Mouse (Mus musculus) hindbrain, embryonic 15.5 days (tissue): Measurements from ENCODE around the gene Prss22. TPM values are rescaled to one million over a fixed set of nuclear protein-coding genes. Genes with fewer than 3 reads are reported as not detected.
A peak's percentile ranks its signal among the peaks of the same experiment; 100 is the strongest.
"Not testable (repeated sequence)": the region's sequence is repeated elsewhere in the genome, so short reads cannot be mapped to it uniquely, and the experiment has no call there.

Source experiments
- ATAC-seq: fragments of 200-750 bp; cut with Nextera tagmentation; 2 replicates; pipeline ENCODE4 v1.8.0; 2017; ENCODE audit warnings: low read depth, moderate number of reproducible peaks, moderate TSS enrichment; ENCODE audit not compliant: low FRiP score
- H3K27ac ChIP-seq: fragments of 300-500 bp; sonication (generic); replicated peaks from 2 replicates; pipeline ENCODE4 v1.5.1; 2015; ENCODE audit warnings: mild to moderate bottlenecking, inconsistent platforms
- H3K27me3 ChIP-seq: fragments of 300-500 bp; sonication (generic); 2 replicates; pipeline ENCODE4 v1.6.1; 2015; ENCODE audit warnings: control low read depth, inconsistent platforms
- H3K36me3 ChIP-seq: fragments of 300-500 bp; sonication (generic); 2 replicates; pipeline ENCODE4 v1.6.1; 2015; ENCODE audit warnings: control low read depth, inconsistent platforms
- H3K4me1 ChIP-seq: fragments of 300-500 bp; sonication (generic); replicated peaks from 2 replicates; pipeline ENCODE4 v1.6.1; 2015; ENCODE audit warnings: control low read depth, inconsistent platforms
- H3K4me2 ChIP-seq: fragments of 300-500 bp; sonication (generic); 2 replicates; pipeline ENCODE4 v1.6.1; 2015; ENCODE audit warnings: moderate library complexity, mild to moderate bottlenecking, inconsistent platforms
- H3K4me3 ChIP-seq: fragments of 300-500 bp; sonication (generic); 2 replicates; pipeline ENCODE4 v1.5.1; 2015; ENCODE audit warnings: mild to moderate bottlenecking, inconsistent platforms
- H3K9ac ChIP-seq: fragments of 300-500 bp; sonication (generic); 2 replicates; pipeline ENCODE4 v1.6.1; 2015; ENCODE audit warnings: inconsistent platforms
- H3K9me3 ChIP-seq: fragments of 300-500 bp; sonication (generic); 2 replicates; pipeline ENCODE4 v1.6.1; 2016; ENCODE audit warnings: control low read depth, inconsistent platforms
- WGBS: fragments of 180-500 bp; shearing (Covaris S2); methylation state at CpG from one replicate; pipeline ENCODE4 v1.1.7; 2015; 5-methylcytosine and 5-hydroxymethylcytosine counted together
- microRNA-seq: library from miRNA; unstranded; fragments of <30 nt; microRNA quantifications from one replicate; pipeline ENCODE4, GENCODE M21; 2016
- polyA plus RNA-seq: library from polyadenylated mRNA; unstranded; fragments of >200 nt; fragmentation: Nextera tagmentation; extraction: Ambion mirVana; gene quantifications from 2 replicates; pipeline ENCODE4 v1.2.1, GENCODE M21; 2015

Gene Prss22
- polyA plus RNA-seq, 1 experiment from 2014 or later, result not detected

DNA sequence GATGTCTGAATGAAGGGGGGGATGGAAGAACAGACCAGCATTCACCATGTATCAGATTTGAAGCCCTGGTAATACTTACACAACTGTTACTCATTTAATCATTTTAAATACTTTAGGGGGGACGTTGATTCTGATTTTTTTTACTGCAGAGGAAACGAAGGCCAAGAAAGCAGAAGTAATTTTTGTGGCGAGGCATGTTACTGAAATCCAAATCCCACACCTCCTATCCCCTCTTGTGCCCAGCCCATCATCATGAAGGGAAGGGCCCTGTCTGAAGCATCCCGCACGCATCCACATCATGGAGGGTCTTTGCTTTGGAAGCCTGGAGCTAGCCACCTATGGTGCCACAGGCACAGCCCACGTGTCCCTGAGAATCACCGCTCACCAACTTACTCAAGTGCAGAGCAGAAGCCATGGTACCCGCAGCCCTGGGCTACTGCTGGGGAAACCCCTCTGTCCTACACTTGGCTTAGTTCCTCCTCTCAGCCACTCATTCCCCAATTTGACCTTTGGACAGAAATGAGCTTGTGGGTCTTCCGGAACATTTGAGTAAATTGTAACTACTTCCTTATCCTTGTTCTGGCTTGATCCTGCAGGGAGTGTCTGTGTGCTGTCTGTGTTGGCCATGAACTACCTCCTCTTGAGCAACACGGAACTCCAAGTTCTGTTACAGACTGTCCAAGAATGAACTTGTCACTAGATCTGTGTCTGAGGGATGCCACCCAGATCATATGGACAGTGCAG is 31.1 kb downstream of the Prss22 start:
- H3K27me3 ChIP-seq, result no peaks in the 10 kb centered on the region
- WGBS, result 88% methylated on average over 10 of the region's 10 CpGs
- no peaks in the 10 kb centered on the region for H3K9me3 ChIP-seq
- no peak overlapping the region for H3K4me3 ChIP-seq
- H3K27ac ChIP-seq, result no peak overlapping the region
- no peak overlapping the region for H3K4me2 ChIP-seq
- no peaks in the 10 kb centered on the region for H3K36me3 ChIP-seq
- H3K4me1 ChIP-seq, result 0 out of 2 replicates have a peak, but pooled peaks cover 5% of the 10 kb centered on the region
- ATAC-seq, result no peak
- H3K9ac ChIP-seq, result no peak overlapping the region

DNA sequence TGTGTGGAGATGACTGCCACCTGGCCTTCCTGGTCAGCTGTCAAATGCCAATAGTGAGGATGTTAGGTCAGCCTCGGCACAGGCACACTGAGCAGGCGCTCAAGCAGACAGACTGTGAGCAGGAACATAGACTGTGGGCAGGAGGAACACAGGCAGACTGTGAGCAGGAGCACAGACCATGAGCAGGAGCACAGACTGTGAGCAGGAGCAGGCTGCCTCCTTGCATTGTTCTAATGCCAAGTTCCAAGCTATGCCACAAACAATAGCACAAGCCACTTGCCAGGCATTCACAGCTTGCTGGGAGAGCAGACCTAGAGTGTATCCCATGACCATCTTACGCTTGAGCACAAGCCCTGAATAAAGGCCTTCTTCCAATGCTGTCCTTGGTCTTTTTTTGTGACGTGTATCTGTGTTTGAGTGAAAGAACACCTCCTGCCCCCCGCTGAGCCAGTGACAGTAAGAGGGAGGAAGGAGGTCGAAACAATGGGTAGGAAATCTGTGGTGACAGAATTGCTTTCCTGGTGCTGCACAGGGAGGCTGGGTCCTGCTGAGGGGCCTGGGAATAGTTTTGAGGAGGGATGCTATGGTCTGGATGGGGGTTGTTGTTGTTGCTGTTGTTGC is 32.0 kb downstream of the Prss22 start:
- Histone ChIP-seq H3K4me2 (no peak overlapping the region), H3K9ac (no peak overlapping the region), H3K27ac (no peak overlapping the region), H3K4me1 (0 out of 2 replicates have a peak, but pooled peaks cover 5% of the 10 kb centered on the region), H3K9me3 (no peaks in the 10 kb centered on the region), H3K4me3 (no peak overlapping the region), H3K27me3 (no peaks in the 10 kb centered on the region), H3K36me3 (no peaks in the 10 kb centered on the region)
- no peak for ATAC-seq
- WGBS, result 26% methylated on average over 6 of the region's 6 CpGs

DNA sequence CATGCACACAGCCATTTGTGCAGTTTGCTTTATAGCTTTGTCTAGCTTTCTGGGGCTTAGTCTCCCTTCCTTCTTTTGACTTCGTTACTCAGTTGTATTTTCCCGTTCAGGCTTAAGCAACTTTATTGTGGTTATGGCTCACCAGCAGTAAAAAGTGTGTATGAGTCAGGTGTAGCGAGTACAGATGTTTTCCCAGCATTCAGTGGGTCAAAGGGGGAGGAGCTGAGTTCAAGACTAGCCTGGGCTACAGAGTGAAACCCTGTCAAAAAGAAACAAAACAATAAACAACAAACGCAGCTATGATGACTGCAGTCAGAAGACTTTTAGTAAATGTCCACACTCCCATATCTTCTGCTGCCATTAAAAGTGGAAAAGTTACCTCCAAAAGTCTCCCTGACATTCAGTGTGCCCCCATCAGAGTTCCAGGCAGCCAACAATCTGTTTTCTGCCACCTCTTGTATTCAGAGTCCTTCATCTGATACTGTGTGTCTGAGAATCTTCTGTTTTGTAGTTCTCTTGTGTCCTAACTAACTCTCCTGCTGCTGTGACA is 36.3 kb downstream of the Prss22 start:
- H3K27me3 ChIP-seq, result no peaks in the 10 kb centered on the region
- ATAC-seq, result no peak
- no peak overlapping the region for H3K27ac ChIP-seq
- H3K9me3 ChIP-seq, result no peaks in the 10 kb centered on the region
- 45% methylated on average over 4 of the region's 4 CpGs for WGBS
- H3K4me2 ChIP-seq, result no peak overlapping the region
- H3K9ac ChIP-seq, result no peak overlapping the region
- no peak overlapping the region for H3K4me3 ChIP-seq
- H3K36me3 ChIP-seq, result no peaks in the 10 kb centered on the region
- 0 out of 2 replicates have a peak, but pooled peaks cover 5% of the 10 kb centered on the region for H3K4me1 ChIP-seq

DNA sequence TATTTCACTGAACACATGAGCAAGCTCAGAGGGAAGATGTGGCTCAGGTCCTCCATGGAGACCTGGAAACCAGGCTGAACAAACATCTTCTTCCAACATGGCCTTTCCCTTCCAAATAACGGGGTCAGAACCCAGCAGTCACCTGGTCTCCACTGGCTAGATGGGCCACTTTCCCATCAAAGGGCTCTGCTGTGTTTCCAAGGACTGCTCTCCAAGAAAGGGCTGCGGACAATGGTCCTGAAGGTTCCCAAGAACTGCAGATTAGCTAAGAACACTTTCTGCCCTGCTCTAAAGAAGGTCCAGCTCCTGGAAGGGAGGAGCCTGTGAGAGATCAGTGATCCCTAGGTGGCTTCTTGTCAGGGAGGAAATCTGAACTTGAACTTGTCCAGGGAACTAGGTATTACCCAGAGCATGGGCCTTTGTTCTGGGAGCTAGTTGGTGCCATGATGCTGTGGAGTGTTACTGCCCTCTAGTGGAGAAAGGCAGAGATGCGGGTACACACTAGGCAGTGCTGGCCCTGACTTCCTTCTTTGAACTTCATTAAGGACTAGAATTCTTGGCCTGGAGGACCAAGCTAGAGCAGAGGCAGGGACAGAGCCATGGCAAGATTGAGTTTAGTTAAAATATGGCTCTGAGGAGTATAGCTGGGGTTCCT is 37.7 kb downstream of the Prss22 start:
- Histone ChIP-seq H3K27me3 (no peaks in the 10 kb centered on the region), H3K36me3 (no peaks in the 10 kb centered on the region), H3K4me1 (no peaks in the 10 kb centered on the region), H3K9ac (no peak overlapping the region), H3K27ac (no peak overlapping the region), H3K9me3 (no peaks in the 10 kb centered on the region), H3K4me2 (no peak overlapping the region), H3K4me3 (no peak overlapping the region)
- 41% methylated on average over 3 of the region's 3 CpGs for WGBS
- peak; percentile 94 for ATAC-seq

DNA sequence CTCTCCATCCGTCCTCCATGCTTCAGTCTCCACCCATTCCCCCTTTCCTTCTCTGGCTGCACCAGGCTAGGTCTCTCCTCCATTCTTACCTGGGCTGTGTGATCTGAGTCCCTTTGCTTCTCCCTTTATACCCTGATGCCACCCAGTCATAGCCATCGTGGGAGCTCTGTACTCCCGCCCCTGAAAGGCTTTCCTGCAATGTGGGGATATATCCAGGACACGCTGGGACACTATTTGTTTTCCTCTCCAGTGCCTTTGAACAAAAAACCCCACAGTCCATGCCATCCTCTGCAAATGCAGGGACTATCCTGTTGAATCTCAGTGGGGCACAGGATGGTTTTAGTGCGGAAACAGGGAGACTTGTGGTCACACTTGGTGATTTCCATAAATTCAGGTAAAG is 42.7 kb downstream of the Prss22 start, which contains the start of gene Sbpl:
Sbpl (minus strand) TSS at position 101 of the 400 bp plus-strand sequence.
- Histone ChIP-seq H3K27ac (no peak within 1 kb of the TSS), H3K9me3 (no peaks in the 10 kb centered on the region), H3K4me2 (no peak within 1 kb of the TSS), H3K36me3 (no peaks in the 10 kb centered on the region), H3K9ac (no peak within 1 kb of the TSS), H3K27me3 (no peaks in the 10 kb centered on the region), H3K4me3 (no peak within 1 kb of the TSS), H3K4me1 (no peaks in the 10 kb centered on the region)
- WGBS, result 72% methylated on average over 5 of the region's 5 CpGs
- no peak for ATAC-seq

DNA sequence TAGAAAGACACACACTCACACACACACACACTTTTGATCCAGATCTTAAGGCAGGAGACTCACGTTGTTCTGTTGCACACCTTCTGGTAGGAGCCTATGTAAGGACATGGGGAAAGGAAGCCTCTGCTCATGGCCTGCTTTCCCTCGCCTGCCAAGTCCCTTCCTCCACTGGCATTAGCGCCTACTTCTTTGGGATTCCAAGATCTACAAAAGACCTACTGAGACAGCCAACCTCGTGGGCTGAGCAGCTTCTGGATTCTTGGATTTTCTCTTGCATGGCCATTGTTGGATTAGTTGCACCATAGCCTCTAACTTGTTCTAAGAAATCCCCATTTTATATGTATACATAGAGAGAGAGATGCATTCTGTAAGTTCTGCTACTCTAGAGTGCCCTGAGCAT is 47.1 kb downstream of the Prss22 start:
- H3K27ac ChIP-seq, H3K9me3 ChIP-seq, H3K9ac ChIP-seq, H3K36me3 ChIP-seq, H3K4me3 ChIP-seq, ATAC-seq, H3K4me1 ChIP-seq, H3K4me2 ChIP-seq, H3K27me3 ChIP-seq: not testable (repeated sequence)
- 76% methylated on average over 4 of the region's 4 CpGs for WGBS

DNA sequence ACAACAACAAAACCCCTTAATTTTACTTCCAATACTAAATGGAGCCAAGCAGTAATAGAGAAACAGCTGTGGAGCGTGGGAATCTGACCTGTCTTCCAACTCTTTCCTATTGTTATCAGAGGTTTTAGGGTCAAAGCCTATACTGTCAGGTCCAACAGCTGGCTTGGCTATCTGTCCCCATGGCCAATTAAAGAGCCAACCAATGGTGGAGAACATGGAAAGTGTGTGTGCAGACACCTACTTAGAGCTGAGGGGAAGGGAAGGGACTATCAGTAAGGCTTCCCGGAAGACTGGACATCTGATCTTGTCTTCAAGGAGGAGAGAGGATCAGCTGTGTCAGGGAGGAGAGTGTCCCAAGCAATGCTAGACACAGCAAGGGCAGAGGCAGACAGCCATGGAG is 48.8 kb downstream of the Prss22 start:
- no peak overlapping the region for H3K4me2 ChIP-seq
- H3K4me3 ChIP-seq, result no peak overlapping the region
- 95% methylated on average over 2 of the region's 2 CpGs for WGBS

DNA sequence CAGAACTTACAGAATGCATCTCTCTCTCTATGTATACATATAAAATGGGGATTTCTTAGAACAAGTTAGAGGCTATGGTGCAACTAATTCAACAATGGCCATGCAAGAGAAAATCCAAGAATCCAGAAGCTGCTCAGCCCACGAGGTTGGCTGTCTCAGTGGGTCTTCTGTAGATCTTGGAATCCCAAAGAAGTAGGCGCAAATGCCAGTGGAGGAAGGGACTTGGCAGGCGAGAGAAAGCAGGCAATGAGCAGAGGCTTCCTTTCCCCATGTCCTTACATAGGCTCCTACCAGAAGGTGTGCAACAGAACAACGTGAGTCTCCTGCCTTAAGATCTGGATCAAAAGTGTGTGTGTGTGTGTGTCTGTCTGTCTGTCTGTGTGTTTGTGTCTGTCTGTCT is 50.4 kb downstream of the Prss22 start:
- H3K9me3 ChIP-seq, H3K4me1 ChIP-seq, H3K36me3 ChIP-seq, H3K4me3 ChIP-seq, ATAC-seq, H3K4me2 ChIP-seq, H3K27ac ChIP-seq, H3K27me3 ChIP-seq, H3K9ac ChIP-seq: not testable (repeated sequence)
- 84% methylated on average over 4 of the region's 4 CpGs for WGBS

More for the DNA sequence above, 48.8 kb downstream of the Prss22 start:
- H3K4me1 ChIP-seq, result no peaks in the 10 kb centered on the region
- no peaks in the 10 kb centered on the region for H3K27me3 ChIP-seq
- H3K9me3 ChIP-seq, result no peaks in the 10 kb centered on the region
- ATAC-seq, result no peak
- H3K36me3 ChIP-seq, result no peaks in the 10 kb centered on the region
- no peak overlapping the region for H3K9ac ChIP-seq
- no peak overlapping the region for H3K27ac ChIP-seq

Small RNAs within 50 kb of the gene (microRNA-seq; reads per million reads assigned to microRNA genes)
- not detected for gene Gm27700

Other genes starting within 250 kb of the Prss22 start
- 204 and 209 TPM in 2 replicates for gene Flywch1, start 226.5 kb downstream of the Prss22 start, polyA plus RNA-seq
- 79.4 and 83.9 TPM in 2 replicates for gene Flywch2, start 212.0 kb downstream of the Prss22 start, polyA plus RNA-seq
- 480 and 502 TPM in 2 replicates for gene Srrm2, start 207.6 kb downstream of the Prss22 start, polyA plus RNA-seq
- 1,257 and 1,293 TPM in 2 replicates for gene Elob, start 169.0 kb downstream of the Prss22 start, polyA plus RNA-seq
- 0.17 and 0.35 TPM in 2 replicates for gene Prss33, start 162.0 kb downstream of the Prss22 start, polyA plus RNA-seq
- gene Prss32, start 154.2 kb downstream of the Prss22 start, polyA plus RNA-seq, result not detected in 2 replicates
- gene Prss41, start 153.9 kb downstream of the Prss22 start, polyA plus RNA-seq, result 1.3 and 1.8 TPM in 2 replicates
- gene Prss21, start 130.0 kb downstream of the Prss22 start, polyA plus RNA-seq, result not detected in 2 replicates
- gene Dcpp1, start 117.2 kb downstream of the Prss22 start, polyA plus RNA-seq, result not detected in 2 replicates
- not detected in 2 replicates for gene Dcpp2, start 117.2 kb downstream of the Prss22 start, polyA plus RNA-seq
- not detected in 2 replicates for gene Dcpp3, start 80.6 kb downstream of the Prss22 start, polyA plus RNA-seq
- not detected in 2 replicates for gene Sbp, start 56.4 kb downstream of the Prss22 start, polyA plus RNA-seq
- not detected in 2 replicates for gene Sbpl, start 42.8 kb downstream of the Prss22 start, polyA plus RNA-seq
- 0.18 TPM in 1 of 2 replicates, not detected in the other for gene Prss30, start 17.5 kb downstream of the Prss22 start, polyA plus RNA-seq
- 0.31 and 0.34 TPM in 2 replicates for gene Prss27, start 40.0 kb upstream of the Prss22 start, polyA plus RNA-seq
- gene Kctd5, start 75.4 kb upstream of the Prss22 start, polyA plus RNA-seq, result 75.9 and 77.3 TPM in 2 replicates
- gene Pdpk1, start 152.8 kb upstream of the Prss22 start, polyA plus RNA-seq, result 63.8 and 64.4 TPM in 2 replicates
- 33.6 and 38.8 TPM in 2 replicates for gene Amdhd2, start 165.7 kb upstream of the Prss22 start, polyA plus RNA-seq
- gene Atp6v0c, start 171.6 kb upstream of the Prss22 start, polyA plus RNA-seq, result 1,386 and 1,520 TPM in 2 replicates
- gene Tbc1d24, start 207.5 kb upstream of the Prss22 start, polyA plus RNA-seq, result 26.9 TPM in 2 replicates
- 4.9 and 5.8 TPM in 2 replicates for gene Ntn3, start 211.4 kb upstream of the Prss22 start, polyA plus RNA-seq
- gene Tedc2, start 222.8 kb upstream of the Prss22 start, polyA plus RNA-seq, result 10.2 and 12.6 TPM in 2 replicates